Mouse (Mus musculus) frontal cortex, adult 2 months (tissue): ENCODE measurements at regions not wholly inside any gene's neighbourhood (a gene's known extent, or its start where the extent isn't known, plus 50 kb on each side); places are given as distances from the start of the nearest gene placed in this dataset.

Experiments used
- DNase-seq, 2 experiments: peaks; one replicate each; pipeline ENCODE4 v3.0.0; 2022; ENCODE audit warnings: low spot score in 1 of 2; ENCODE audit errors: extremely low spot score in 1 of 2

DNA sequence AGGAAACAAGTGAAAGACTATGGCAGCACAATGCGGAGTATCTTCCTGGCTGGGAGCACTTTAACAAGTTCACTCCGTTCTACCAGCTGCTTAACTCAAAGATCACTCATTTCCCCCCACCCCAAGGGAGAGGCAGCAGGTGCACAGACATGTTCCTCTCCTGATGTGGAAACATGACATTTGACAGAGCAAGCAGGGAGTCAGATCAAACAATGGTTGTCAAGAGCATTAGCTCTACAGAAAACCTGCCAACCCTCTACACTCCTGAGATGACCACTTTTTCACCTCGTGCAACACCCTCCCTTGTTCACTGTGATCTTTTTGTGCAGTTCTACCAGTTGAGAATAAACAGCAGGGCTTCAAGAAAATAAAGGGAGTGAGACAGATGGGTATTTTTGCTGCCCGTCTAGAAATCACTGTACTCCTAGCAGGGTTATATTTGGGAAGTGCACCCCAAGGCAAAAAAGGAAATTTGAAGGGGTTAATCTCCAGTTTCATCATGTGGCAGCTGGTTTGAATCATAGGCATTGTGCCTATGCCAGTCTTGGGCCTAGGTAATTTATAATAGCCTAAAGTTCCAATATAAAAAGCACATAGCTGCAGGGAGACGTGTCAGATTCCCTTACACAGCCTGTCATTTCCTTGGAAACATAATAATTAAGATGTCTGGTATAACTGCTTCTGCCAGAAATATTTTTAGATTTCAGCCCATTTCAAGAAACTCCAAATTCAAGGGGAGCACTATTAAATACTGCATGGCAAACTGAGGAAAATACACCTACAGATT lies 210.5 kb upstream of the Epha6 start:
- peak in 1 of 2 experiments; percentile 4 for DNase-seq

DNA sequence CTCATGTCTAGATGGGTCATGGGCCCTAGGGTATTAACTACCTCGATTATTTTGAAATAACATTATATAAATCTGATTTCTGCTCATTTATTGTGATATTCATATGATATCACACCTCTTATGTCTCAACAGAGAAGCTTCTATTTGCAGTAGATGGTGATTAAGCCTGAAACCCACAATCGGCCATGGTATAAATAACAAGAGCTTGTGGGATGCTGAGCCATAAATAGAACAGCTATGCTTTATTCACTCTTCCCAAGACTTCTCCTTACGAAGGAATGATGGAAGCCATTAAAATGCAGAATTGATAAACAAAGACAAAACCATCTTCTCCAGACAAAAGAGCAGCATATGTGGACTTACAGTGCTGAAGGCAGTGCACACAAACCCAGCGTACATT lies 195.4 kb upstream of the Epha6 start:
- DNase-seq: no peak
